Mouse (Mus musculus) lung, adult 2 months (tissue): ENCODE measurements around the gene Gm49354.
"Not testable (repeated sequence)": the region's sequence is repeated elsewhere in the genome, so short reads cannot be mapped to it uniquely, and the experiment has no call there.

Source experiments
- CTCF ChIP-seq: fragments of 200-500 bp; IDR thresholded peaks from 2 replicates; pipeline ENCODE4 v1.5.1; 2011; ENCODE audit warnings: mild to moderate bottlenecking, low read length, control low read depth; ENCODE audit not compliant: insufficient read depth
- POLR2A ChIP-seq: fragments of 200-500 bp; IDR thresholded peaks from 2 replicates; pipeline ENCODE4 v1.6.1; 2011; ENCODE audit warnings: low read depth, mild to moderate bottlenecking, control low read depth, low read length, borderline replicate concordance; ENCODE audit errors: extremely low read depth

DNA sequence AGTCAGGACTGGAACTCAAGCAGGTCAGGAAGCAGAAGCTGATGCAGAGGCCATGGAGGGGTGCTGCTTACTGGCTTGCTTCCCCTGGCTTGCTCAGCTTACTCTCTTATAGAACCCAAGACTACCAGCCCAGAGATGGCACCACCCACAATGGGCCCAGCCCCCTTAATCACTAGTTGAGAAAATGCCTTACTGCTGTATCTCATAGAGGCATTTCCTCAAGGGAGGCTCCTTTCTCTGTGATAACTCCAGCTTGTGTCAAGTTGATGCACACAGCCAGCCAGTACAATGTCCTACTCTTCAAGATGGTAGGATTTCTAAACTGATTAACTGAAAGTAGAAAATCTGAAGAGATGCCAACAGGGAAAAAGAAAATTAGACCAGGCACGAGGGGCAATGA is 60.0 kb downstream of the Gm49354 start:
- not testable (repeated sequence) for TF ChIP-seq CTCF, POLR2A
